Mouse (Mus musculus) mature B cell (primary cell): ENCODE measurements around the gene 4930595D18Rik.

Source experiments
- in situ Hi-C: fragments of 300-500 bp; cut with MboI; formaldehyde crosslinking; loops from 2 replicates; pipeline ENCODE4 v1.14.3; 2019

4930595D18Rik gene

GRCm38 (mm10) chr12:111184476-111184875 is at the start of gene 4930595D18Rik:
Gene 4930595D18Rik, minus strand, starts transcription at chr12:111184491.
- in situ Hi-C loops = no loop called here

GRCm38 (mm10) chr12:111233798-111234197 is 49.5 kb upstream of the 4930595D18Rik start:
- in situ Hi-C loops = no loop called here

GRCm38 (mm10) chr12:111230793-111231192 is 46.5 kb upstream of the 4930595D18Rik start:
- in situ Hi-C loops = no loop called here

- in situ Hi-C loops = no loop called here
These were observed 44.2 kb upstream of the 4930595D18Rik start for GRCm38 (mm10) chr12:111228488-111228887.

GRCm38 (mm10) chr12:111227410-111227809 is 43.1 kb upstream of the 4930595D18Rik start:
- in situ Hi-C loops = no loop called here

- in situ Hi-C loops = no loop called here
These were observed 41.0 kb upstream of the 4930595D18Rik start for GRCm38 (mm10) chr12:111225197-111225780.

GRCm38 (mm10) chr12:111218867-111219266 is 34.6 kb upstream of the 4930595D18Rik start:
- in situ Hi-C loops = no loop called here

- in situ Hi-C loops = no loop called here
These were observed 27.4 kb upstream of the 4930595D18Rik start for GRCm38 (mm10) chr12:111211729-111212128.

- in situ Hi-C loops = no loop called here
These were observed 23.4 kb upstream of the 4930595D18Rik start for GRCm38 (mm10) chr12:111207641-111208040.

GRCm38 (mm10) chr12:111203945-111204344 is 19.7 kb upstream of the 4930595D18Rik start:
- in situ Hi-C loops = no loop called here

- in situ Hi-C loops = no loop called here
These were observed 18.8 kb upstream of the 4930595D18Rik start for GRCm38 (mm10) chr12:111203076-111203475.

GRCm38 (mm10) chr12:111196548-111196947 is 12.3 kb upstream of the 4930595D18Rik start:
- in situ Hi-C loops = no loop called here

- in situ Hi-C loops = no loop called here
These were observed 9.0 kb upstream of the 4930595D18Rik start for GRCm38 (mm10) chr12:111193331-111193730.

GRCm38 (mm10) chr12:111192777-111193176 is 8.5 kb upstream of the 4930595D18Rik start:
- in situ Hi-C loops = no loop called here

GRCm38 (mm10) chr12:111190891-111191290 is 6.6 kb upstream of the 4930595D18Rik start:
- in situ Hi-C loops = no loop called here

GRCm38 (mm10) chr12:111190355-111190754 is 6.1 kb upstream of the 4930595D18Rik start:
- in situ Hi-C loops = no loop called here

- in situ Hi-C loops = no loop called here
These were observed 4.0 kb upstream of the 4930595D18Rik start for GRCm38 (mm10) chr12:111188295-111188694.

GRCm38 (mm10) chr12:111186986-111187385 is 2.7 kb upstream of the 4930595D18Rik start:
- in situ Hi-C loops = no loop called here

- in situ Hi-C loops = no loop called here
These were observed 1.9 kb downstream of the 4930595D18Rik start for GRCm38 (mm10) chr12:111182378-111182777.

- in situ Hi-C loops = no loop called here
These were observed 2.4 kb downstream of the 4930595D18Rik start for GRCm38 (mm10) chr12:111181848-111182247.

- in situ Hi-C loops = no loop called here
These were observed 5.5 kb downstream of the 4930595D18Rik start for GRCm38 (mm10) chr12:111178772-111179171.

- in situ Hi-C loops = no loop called here
These were observed 15.4 kb downstream of the 4930595D18Rik start for GRCm38 (mm10) chr12:111168891-111169290.

GRCm38 (mm10) chr12:111166681-111167289 is 17.5 kb downstream of the 4930595D18Rik start:
- in situ Hi-C loops = no loop called here
